Mouse (Mus musculus) lung, postnatal 0 days (tissue): ENCODE measurements around the gene Lifr. TPM values are rescaled to one million over a fixed set of nuclear protein-coding genes. Genes with fewer than 3 reads are reported as not detected.

Source experiments
- ATAC-seq: fragments of 200-750 bp; cut with Nextera tagmentation; 2 replicates; pipeline ENCODE4 v1.8.0; 2017; ENCODE audit warnings: moderate library complexity
- DNase-seq: peaks from one replicate; pipeline ENCODE4 v3.0.0-alpha.2; 2016; ENCODE audit warnings: low spot score
- H3K27ac ChIP-seq: fragments of 300-500 bp; sonication (generic); 2 replicates; pipeline ENCODE4 v1.5.1; 2014; ENCODE audit warnings: antibody characterized with exemption, mild to moderate bottlenecking, low read length, mixed read lengths
- H3K27me3 ChIP-seq: fragments of 300-500 bp; sonication (generic); replicated peaks from 2 replicates; pipeline ENCODE4 v1.6.1; 2014; ENCODE audit warnings: low read length, mixed read lengths; ENCODE audit not compliant: insufficient read depth
- H3K36me3 ChIP-seq: fragments of 300-500 bp; sonication (generic); 2 replicates; pipeline ENCODE4 v1.6.1; 2014; ENCODE audit warnings: low read length, mixed read lengths; ENCODE audit not compliant: insufficient read depth
- H3K4me1 ChIP-seq: fragments of 300-500 bp; sonication (generic); 2 replicates; pipeline ENCODE4 v1.6.1; 2014; ENCODE audit warnings: antibody characterized with exemption, low read depth, low read length, mixed read lengths; ENCODE audit not compliant: insufficient read depth
- H3K4me2 ChIP-seq: fragments of 300-500 bp; sonication (generic); replicated peaks from 2 replicates; pipeline ENCODE4 v1.6.1; 2014; ENCODE audit warnings: low read depth, mild to moderate bottlenecking, low read length, moderate library complexity, mixed read lengths
- H3K4me3 ChIP-seq: fragments of 300-500 bp; sonication (generic); 2 replicates; pipeline ENCODE4 v1.5.1; 2014; ENCODE audit warnings: low read depth, low read length
- H3K9ac ChIP-seq: fragments of 300-500 bp; sonication (generic); replicated peaks from 2 replicates; pipeline ENCODE4 v1.6.1; 2014; ENCODE audit warnings: low read depth, mild to moderate bottlenecking
- H3K9me3 ChIP-seq: fragments of 300-500 bp; sonication (generic); 2 replicates; pipeline ENCODE4 v1.6.1; 2016; ENCODE audit warnings: low read length, mixed read lengths
- CTCF ChIP-seq: IDR thresholded peaks from 2 replicates; pipeline ENCODE4 v1.5.1; 2016; ENCODE audit warnings: antibody characterized with exemption, mild to moderate bottlenecking
- EP300 ChIP-seq: IDR thresholded peaks from 2 replicates; pipeline ENCODE4 v1.6.1; 2016; ENCODE audit warnings: antibody characterized with exemption, mild to moderate bottlenecking, control low read depth
- WGBS: fragments of 180-500 bp; shearing (Covaris S2); extraction: QIAGEN DNeasy Blood & Tissue Kit; methylation state at CpG from one replicate; pipeline ENCODE4 v1.1.7; 2014; 5-methylcytosine and 5-hydroxymethylcytosine counted together
- polyA plus RNA-seq: library from polyadenylated mRNA; unstranded; fragments of >200 nt; fragmentation: Nextera tagmentation; extraction: Ambion mirVana; gene quantifications from 2 replicates; pipeline ENCODE4 v1.2.1, GENCODE M21; 2015

Lifr gene
- polyA plus RNA-seq, 1 experiment from 2014 or later: 29.7 TPM

- H3K27ac ChIP-seq: no peak overlapping the region
- peak; percentile 51 for DNase-seq
- WGBS: 36% methylated on average over 2 of the region's 2 CpGs
Measured at GRCm38 (mm10) chr15:7088691-7089090, 1.7 kb upstream of the Lifr start.

GRCm38 (mm10) chr15:7092321-7092720 is 1.9 kb downstream of the Lifr start:
- no peak overlapping the region for H3K4me2 ChIP-seq
- DNase-seq (peak; percentile 19), ATAC-seq (no peak)
- no peaks in the 10 kb centered on the region for H3K9me3 ChIP-seq
- no peaks in the 10 kb centered on the region for H3K36me3 ChIP-seq
- 0 out of 2 replicates have a peak, but pooled peaks cover 5% of the 10 kb centered on the region for H3K4me1 ChIP-seq
- TF ChIP-seq CTCF (no peak), EP300 (no peak)
- no peaks in the 10 kb centered on the region for H3K27me3 ChIP-seq
- no peak overlapping the region for H3K9ac ChIP-seq
- 29% methylated on average over 8 of the region's 8 CpGs for WGBS
- H3K4me3 ChIP-seq: no peak overlapping the region
- H3K27ac ChIP-seq: no peak overlapping the region

More at GRCm38 (mm10) chr15:7088691-7089090, 1.7 kb upstream of the Lifr start:
- Histone ChIP-seq H3K4me3 (no peak overlapping the region), H3K9ac (no peak overlapping the region), H3K27me3 (no peaks in the 10 kb centered on the region), H3K9me3 (no peaks in the 10 kb centered on the region), H3K4me1 (0 out of 2 replicates have a peak, but pooled peaks cover 5% of the 10 kb centered on the region), H3K4me2 (no peak overlapping the region), H3K36me3 (no peaks in the 10 kb centered on the region)
- TF ChIP-seq CTCF: no peak
- TF ChIP-seq EP300: peak; percentile 93
- ATAC-seq: peak; percentile 75

- DNase-seq: no peak
- no peak for TF ChIP-seq EP300
- no peak for TF ChIP-seq CTCF
- ATAC-seq: no peak
Measured at GRCm38 (mm10) chr15:7099406-7099805, 9.0 kb downstream of the Lifr start.

GRCm38 (mm10) chr15:7100226-7100625 is 9.8 kb downstream of the Lifr start:
- ATAC-seq: no peak
- no peak overlapping the region for H3K4me2 ChIP-seq
- H3K9ac ChIP-seq: no peak overlapping the region
- WGBS: 86% methylated on average over 6 of the region's 6 CpGs
- no peak overlapping the region for H3K4me3 ChIP-seq
- H3K27ac ChIP-seq: no peak overlapping the region
- no peaks in the 10 kb centered on the region; the same call in 1 of the 2 replicates for H3K4me1 ChIP-seq
- no peaks in the 10 kb centered on the region for H3K27me3 ChIP-seq
- no peaks in the 10 kb centered on the region for H3K36me3 ChIP-seq
- H3K9me3 ChIP-seq: no peaks in the 10 kb centered on the region
- DNase-seq: no peak
- TF ChIP-seq EP300 (no peak), CTCF (no peak)

More at GRCm38 (mm10) chr15:7099406-7099805, 9.0 kb downstream of the Lifr start:
- H3K4me3 ChIP-seq: no peak overlapping the region
- no peak overlapping the region for H3K4me2 ChIP-seq
- WGBS: 68% methylated on average over 1 of the region's 1 CpGs
- no peaks in the 10 kb centered on the region for H3K27me3 ChIP-seq
- no peak overlapping the region for H3K9ac ChIP-seq
- H3K36me3 ChIP-seq: no peaks in the 10 kb centered on the region
- H3K9me3 ChIP-seq: no peaks in the 10 kb centered on the region
- no peaks in the 10 kb centered on the region; the same call in 1 of the 2 replicates for H3K4me1 ChIP-seq
- H3K27ac ChIP-seq: no peak overlapping the region

- Histone ChIP-seq H3K27me3 (no peaks in the 10 kb centered on the region), H3K9me3 (no peaks in the 10 kb centered on the region), H3K36me3 (no peaks in the 10 kb centered on the region), H3K4me3 (no peak overlapping the region), H3K4me2 (no peak overlapping the region), H3K9ac (no peak overlapping the region), H3K27ac (no peak overlapping the region), H3K4me1 (no peaks in the 10 kb centered on the region; the same call in 1 of the 2 replicates)
- ATAC-seq: no peak
- TF ChIP-seq EP300: no peak
- TF ChIP-seq CTCF: no peak
- no peak for DNase-seq
- 74% methylated on average over 2 of the region's 2 CpGs for WGBS
Measured at GRCm38 (mm10) chr15:7103051-7103450, 12.6 kb downstream of the Lifr start.

- no peaks in the 10 kb centered on the region for H3K9me3 ChIP-seq
- ATAC-seq: peak; percentile 52
- no peak overlapping the region for H3K4me3 ChIP-seq
- no peaks in the 10 kb centered on the region for H3K27me3 ChIP-seq
- H3K36me3 ChIP-seq: no peaks in the 10 kb centered on the region
- no peak overlapping the region for H3K27ac ChIP-seq
- no peaks in the 10 kb centered on the region; the same call in 1 of the 2 replicates for H3K4me1 ChIP-seq
- WGBS: 20% methylated on average over 5 of the region's 5 CpGs
- DNase-seq: peak; percentile 41
- H3K9ac ChIP-seq: no peak overlapping the region
- TF ChIP-seq EP300 (no peak), CTCF (no peak)
- no peak overlapping the region for H3K4me2 ChIP-seq
Measured at GRCm38 (mm10) chr15:7105224-7105623, 14.8 kb downstream of the Lifr start.

GRCm38 (mm10) chr15:7108160-7108559 is 17.7 kb downstream of the Lifr start:
- H3K27ac ChIP-seq: no peak overlapping the region
- peak; percentile 57 for TF ChIP-seq EP300
- no peak for TF ChIP-seq CTCF
- H3K9me3 ChIP-seq: no peaks in the 10 kb centered on the region
- no peak overlapping the region for H3K4me3 ChIP-seq
- 59% methylated on average over 6 of the region's 6 CpGs for WGBS
- ATAC-seq (peak; percentile 62), DNase-seq (peak; percentile 61)
- H3K27me3 ChIP-seq: no peaks in the 10 kb centered on the region
- H3K4me1 ChIP-seq: no peaks in the 10 kb centered on the region; the same call in 1 of the 2 replicates
- no peak overlapping the region for H3K9ac ChIP-seq
- no peak overlapping the region for H3K4me2 ChIP-seq
- H3K36me3 ChIP-seq: no peaks in the 10 kb centered on the region
